Mouse (Mus musculus) spleen, postnatal 0 days (tissue): ENCODE measurements around the gene Pld3. TPM values are rescaled to one million over a fixed set of nuclear protein-coding genes. Genes with fewer than 3 reads are reported as not detected.

Experiments used
- polyA plus RNA-seq: library from polyadenylated mRNA; unstranded; fragments of >200 nt; fragmentation: Nextera tagmentation; extraction: Ambion mirVana; gene quantifications from 2 replicates; pipeline ENCODE4 v1.2.1, GENCODE M21; 2015

Pld3 gene
- 58.0 and 62.8 TPM in 2 replicates for polyA plus RNA-seq

DNA sequence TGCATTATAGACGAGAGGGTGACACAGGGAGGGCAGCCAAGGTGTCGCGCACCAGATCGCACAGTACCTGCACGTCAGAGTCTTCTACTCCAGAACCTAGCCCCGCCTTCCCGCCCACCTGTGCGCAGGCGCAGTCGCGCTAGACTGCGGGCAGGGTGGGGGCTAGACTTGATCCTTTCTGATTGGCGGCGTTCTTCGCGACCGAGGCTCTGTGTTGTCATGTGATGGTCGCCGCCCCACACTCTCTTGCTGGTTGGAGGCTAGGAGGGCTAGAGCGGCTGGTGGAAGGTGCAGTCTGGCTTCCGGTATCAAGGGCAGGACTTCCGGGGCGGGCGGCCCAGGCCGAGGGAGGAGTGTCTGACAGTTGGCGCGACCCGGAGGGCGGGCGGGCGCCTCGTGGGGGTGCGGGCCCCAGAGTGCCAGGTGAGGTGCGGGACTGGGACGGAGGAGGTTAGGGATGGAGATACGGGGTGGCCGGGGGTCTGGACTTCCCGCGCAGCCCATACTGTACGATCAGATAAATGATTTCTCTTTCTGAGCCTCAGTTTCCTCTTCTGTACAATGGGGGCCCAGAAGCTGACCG is at the start of gene Pld3, which contains the start of gene 2310022A10Rik:
Pld3 (minus strand) TSS at position 288 of the 583 bp plus-strand sequence.
2310022A10Rik (plus strand) TSS at position 303 of the 583 bp plus-strand sequence.

DNA sequence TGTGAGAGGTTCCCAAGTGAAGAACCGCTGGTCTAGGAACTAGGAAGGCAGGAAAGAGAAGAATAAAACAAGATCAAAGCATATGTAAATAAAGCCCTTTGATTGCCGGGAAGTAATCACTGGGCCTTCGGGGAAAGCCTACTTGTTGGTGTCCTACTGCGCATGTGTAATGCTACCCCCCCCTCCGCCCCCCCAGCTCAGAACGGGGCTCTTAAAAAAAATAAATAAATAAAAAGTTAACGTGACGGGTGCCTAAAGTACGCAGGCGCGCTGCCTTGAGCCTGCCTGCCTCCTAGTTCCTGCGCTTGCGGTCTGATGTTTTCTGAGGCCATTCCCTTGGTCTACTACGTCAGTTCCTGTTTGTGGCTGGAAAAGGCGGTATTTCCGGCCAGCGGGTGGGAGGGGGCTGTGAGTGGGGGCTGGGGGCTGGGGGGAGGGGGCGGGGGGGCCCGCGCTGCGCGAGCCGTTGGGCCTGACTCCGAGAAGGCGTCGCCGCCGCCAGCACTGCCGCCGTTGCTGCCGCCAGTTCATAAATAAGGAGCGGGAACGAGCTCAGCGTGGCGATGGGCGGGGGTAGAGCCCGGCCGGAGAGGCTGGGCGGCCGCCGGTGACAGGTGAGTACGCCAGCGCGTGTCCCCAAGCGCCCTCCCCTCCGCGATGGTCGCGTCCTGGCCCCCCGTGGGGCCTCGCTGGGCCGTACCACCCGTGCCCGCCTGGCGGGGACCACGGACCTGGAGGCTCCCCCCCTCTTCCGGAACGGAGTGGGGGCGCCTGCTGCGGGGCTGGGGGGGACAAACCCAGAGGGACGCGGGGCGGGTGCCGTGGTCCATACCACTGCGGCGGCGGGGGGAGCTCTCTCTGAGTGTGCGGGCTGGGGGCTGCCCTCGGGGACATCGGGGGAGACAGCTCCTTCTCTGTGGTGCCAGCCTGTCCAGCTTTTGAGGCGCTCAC is 38.5 kb upstream of the Pld3 start, which contains the start of gene Akt2:
Akt2 (plus strand) TSS at position 287 of the 951 bp plus-strand sequence.

DNA sequence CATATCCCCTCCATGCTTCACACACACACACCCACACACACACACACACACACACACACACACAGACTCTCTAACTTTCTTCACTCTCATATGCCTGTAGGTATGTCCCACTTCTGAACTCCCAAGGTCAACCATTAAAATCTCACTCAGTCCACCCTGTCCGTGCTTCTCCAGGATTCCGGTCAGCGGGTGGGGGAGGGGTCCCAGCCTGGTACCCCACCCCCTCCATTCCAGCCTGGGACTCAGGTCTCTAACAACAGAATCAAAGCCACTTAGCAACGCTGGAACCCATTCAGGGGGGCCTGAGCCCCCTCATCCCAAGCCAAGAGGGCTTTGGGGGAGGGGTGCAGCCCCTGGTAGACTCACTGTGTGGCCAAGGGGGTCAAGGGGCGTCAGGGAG is 30.1 kb downstream of the Pld3 start, which contains the start of gene Hipk4:
Hipk4 (plus strand) TSS at position 301 of the 400 bp plus-strand sequence.

DNA sequence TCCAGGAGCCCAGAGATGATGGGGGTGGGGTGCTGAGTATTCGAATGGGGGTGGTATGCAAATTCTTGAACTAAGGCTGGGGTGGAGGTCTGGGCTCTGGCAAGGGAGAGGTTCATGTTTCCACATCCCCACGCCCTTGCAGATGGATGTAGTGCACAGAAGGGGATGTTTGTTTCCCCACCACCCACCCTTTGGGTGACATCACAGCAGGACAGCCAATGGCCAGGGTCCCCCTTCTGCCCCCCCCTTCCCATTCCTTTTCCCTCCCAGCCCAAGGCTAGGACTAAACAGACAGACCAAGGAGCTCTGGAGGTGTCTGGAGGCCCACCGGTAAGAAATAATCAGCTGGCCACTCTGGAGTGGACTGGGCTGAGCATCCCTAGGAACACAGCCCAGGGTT is 54.0 kb downstream of the Pld3 start, which contains the start of gene Prx:
Prx (plus strand) TSS at position 289 of the 400 bp plus-strand sequence.

DNA sequence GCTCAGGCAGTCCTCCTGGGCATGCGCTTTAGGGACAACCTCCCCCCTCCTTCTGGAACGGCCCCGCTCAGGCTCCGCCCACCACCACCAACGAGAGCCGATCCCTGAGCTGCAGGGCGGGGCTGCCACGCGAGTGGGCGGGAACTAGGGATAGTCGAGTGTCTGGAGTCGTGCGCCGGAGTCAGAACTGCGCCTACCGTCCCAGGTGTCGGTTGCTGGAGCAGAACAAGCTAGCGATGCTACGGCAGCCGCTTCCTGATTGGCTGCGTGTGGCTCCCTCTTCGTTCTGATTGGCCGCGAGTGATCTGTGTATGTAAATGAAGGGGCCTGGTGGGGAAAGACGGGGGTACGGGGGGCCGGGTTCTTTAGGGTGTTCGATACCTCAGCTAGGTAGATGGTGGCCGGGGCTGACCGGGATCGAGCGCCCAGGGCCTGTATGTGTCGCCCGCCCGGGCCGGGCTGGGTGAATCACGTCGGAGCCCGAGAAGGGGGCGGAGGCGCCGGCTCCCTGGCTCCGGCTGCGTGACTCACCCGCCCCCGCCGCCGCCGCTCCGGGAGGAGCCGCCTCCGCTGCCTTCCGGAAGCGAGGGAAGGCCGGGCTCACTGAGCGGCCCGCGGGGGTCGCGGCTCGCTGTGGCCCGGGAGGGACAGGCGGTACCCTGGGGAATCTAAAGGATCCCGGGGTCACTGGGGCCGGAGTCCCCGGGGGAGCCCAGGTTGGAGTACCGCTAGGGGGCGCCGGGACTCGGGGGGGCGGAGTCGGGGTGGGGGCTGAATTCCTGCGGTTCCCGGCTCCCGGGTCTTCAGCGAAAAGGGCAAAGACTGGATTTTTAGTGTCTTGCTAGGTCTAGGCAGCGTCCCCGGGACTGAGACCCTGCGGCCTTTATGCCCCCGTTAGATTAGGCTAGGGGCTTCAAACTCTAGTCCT is 66.0 kb downstream of the Pld3 start, which contains the start of gene Sertad1:
Sertad1 (plus strand) TSS at position 141 of the 928 bp plus-strand sequence.

Other genes starting within 250 kb of the Pld3 start
- 60.1 and 82.7 TPM in 2 replicates for gene Ltbp4, start 215.5 kb downstream of the Pld3 start, polyA plus RNA-seq
- 26.0 and 29.5 TPM in 2 replicates for gene Shkbp1, start 197.2 kb downstream of the Pld3 start, polyA plus RNA-seq
- 0.32 TPM in 1 of 2 replicates, not detected in the other for gene Gm20479, start 195.8 kb downstream of the Pld3 start, polyA plus RNA-seq
- gene Sptbn4, start 105.5 kb downstream of the Pld3 start, polyA plus RNA-seq: 0.23 and 0.32 TPM in 2 replicates
- 895 and 1,052 TPM in 2 replicates for gene Blvrb, start 105.2 kb downstream of the Pld3 start, polyA plus RNA-seq
- gene Sertad3, start 79.5 kb downstream of the Pld3 start, polyA plus RNA-seq: 29.5 and 31.1 TPM in 2 replicates
- 20.9 and 25.9 TPM in 2 replicates for gene Sertad1, start 66.3 kb downstream of the Pld3 start, polyA plus RNA-seq
- 1.2 and 1.3 TPM in 2 replicates for gene Prx, start 53.9 kb downstream of the Pld3 start, polyA plus RNA-seq
- gene Hipk4, start 30.0 kb downstream of the Pld3 start, polyA plus RNA-seq: 0.41 and 0.47 TPM in 2 replicates
- 19.0 and 20.5 TPM in 2 replicates for gene 2310022A10Rik, start within 50 bp of the Pld3 start, polyA plus RNA-seq
- 30.8 and 37.9 TPM in 2 replicates for gene Akt2, start 38.3 kb upstream of the Pld3 start, polyA plus RNA-seq
- not detected in 2 replicates for gene Ttc9b, start 100.7 kb upstream of the Pld3 start, polyA plus RNA-seq
- gene Map3k10, start 121.4 kb upstream of the Pld3 start, polyA plus RNA-seq: 2.3 and 3.5 TPM in 2 replicates
- gene Zfp607b, start 136.1 kb upstream of the Pld3 start, polyA plus RNA-seq: 1.4 and 2.1 TPM in 2 replicates
- 5.5 and 6.4 TPM in 2 replicates for gene Zfp60, start 178.2 kb upstream of the Pld3 start, polyA plus RNA-seq